Comparison of ENCODE assay signal across 8 mouse cellular contexts in genomic region chr16:4640267-4641005, GRCm38 (mm10). TPM values are rescaled to one million over a fixed set of nuclear protein-coding genes. Genes with fewer than 3 reads are reported as not detected.
A peak's percentile ranks its signal among the peaks of the same experiment; 100 is the strongest.
DNase-seq lines count a peak whose midpoint lies in the region; ATAC-seq lines count a peak whose summit lies in the region.

No protein-coding gene starts in this region.

- H3K4me2 ChIP-seq in heart, embryonic 16.5 days (ENCODE audit: low read depth, low read length), result peak overlapping the region; percentile 94

- ATAC-seq in heart, embryonic 16.5 days (replicated peaks; ENCODE audit: extremely low read depth, insufficient read depth, low FRiP score), result no peak
- ATAC-seq in megakaryocyte-erythroid progenitor cell, adult 5-6 weeks (replicated peaks; ENCODE audit: low FRiP score, low TSS enrichment, poor library complexity, severe bottlenecking), result peak; percentile 16; the same call in 1 of the 2 replicates
- ATAC-seq in frontal cortex, adult (ENCODE audit: low TSS enrichment), result no peak

- peak overlapping the region; percentile 86 for H3K4me3 ChIP-seq in heart, embryonic 16.5 days (ENCODE audit: low read length)

- peaks cover 64% of the 10 kb centered on the region for H3K4me1 ChIP-seq in heart, embryonic 16.5 days (ENCODE audit: control insufficient read depth, insufficient read depth, low read length)

- peak; percentile 73 for DNase-seq in A20 (ENCODE audit: low read depth, low spot score)
- DNase-seq in brain, adult 2 months (ENCODE audit: low read depth, low spot score), result peak; percentile 45
- peak; percentile 47 for DNase-seq in large intestine, adult 2 months (ENCODE audit: low read depth, low spot score)
- no peak for DNase-seq in cerebellum, adult 18-20 months
- no peak for DNase-seq in layer of hippocampus, postnatal 25 days (ENCODE audit: extremely low spot score in 1 of 2, low spot score in 1 of 2)

- no peaks in the 10 kb centered on the region for H3K9me3 ChIP-seq in heart, embryonic 16.5 days (replicated peaks; ENCODE audit: control insufficient read depth, low read length)

- 6% methylated on average over 17 of the region's 17 CpGs for whole genome bisulfite sequencing in heart, embryonic 16.5 days
- WGBS in large intestine, adult 2 months, result 3% methylated on average over 17 of the region's 17 CpGs

- H3K36me3 ChIP-seq in heart, embryonic 16.5 days (ENCODE audit: control insufficient read depth, insufficient read depth), result no peaks in the 10 kb centered on the region

- peak overlapping the region; percentile 91 for H3K9ac ChIP-seq in heart, embryonic 16.5 days (ENCODE audit: low read length)

- peak overlapping the region; percentile 94 for H3K27ac ChIP-seq in heart, embryonic 16.5 days (ENCODE audit: low read length)

- H3K27me3 ChIP-seq in heart, embryonic 16.5 days (ENCODE audit: control insufficient read depth, insufficient read depth, low read length), result no peaks in the 10 kb centered on the region

RNA-seq across cellular contexts. Expression of gene Dnaja3, which starts 0.6 kb away (rescaled TPM):
- 87.5 and 88.7 TPM in 2 replicates for polyA plus RNA-seq in heart, embryonic 16.5 days (2015; fragmentation: Nextera tagmentation; extraction: Ambion mirVana)
- polyA plus RNA-seq in large intestine, adult 2 months (2012; rRNA removed), result 31.3 and 35.5 TPM in 2 replicates
- total RNA-seq in megakaryocyte-erythroid progenitor cell, adult 5-6 weeks (2014; fragmentation: Nextera tagmentation), result 56.5 and 81.2 TPM in 2 replicates
- 71.0 and 106 TPM in 2 replicates for total RNA-seq in megakaryocyte-erythroid progenitor cell, adult 5-6 weeks (2017)
- 10 to 100 TPM; 62.5 to 71.8 TPM for total RNA-seq in layer of hippocampus, postnatal 25 days (2021)

RNA-seq across cellular contexts. Expression of gene Vasn, which starts 0.7 kb away (rescaled TPM):
- polyA plus RNA-seq in heart, embryonic 16.5 days (2015; fragmentation: Nextera tagmentation; extraction: Ambion mirVana), result 15.7 and 17.2 TPM in 2 replicates
- 5.3 and 5.5 TPM in 2 replicates for polyA plus RNA-seq in large intestine, adult 2 months (2012; rRNA removed)
- not detected in 2 replicates for total RNA-seq in megakaryocyte-erythroid progenitor cell, adult 5-6 weeks (2014; fragmentation: Nextera tagmentation)
- 0.38 and 0.65 TPM in 2 replicates for total RNA-seq in megakaryocyte-erythroid progenitor cell, adult 5-6 weeks (2017)
- 1 to 10 TPM; 6.0 TPM for total RNA-seq in layer of hippocampus, postnatal 25 days (2021)

RNA-seq across cellular contexts. Expression of gene Pam16, which starts 15.6 kb away (rescaled TPM):
- 91.2 and 122 TPM in 2 replicates for polyA plus RNA-seq in heart, embryonic 16.5 days (2015; fragmentation: Nextera tagmentation; extraction: Ambion mirVana)
- 12.2 and 16.5 TPM in 2 replicates for polyA plus RNA-seq in large intestine, adult 2 months (2012; rRNA removed)
- total RNA-seq in megakaryocyte-erythroid progenitor cell, adult 5-6 weeks (2014; fragmentation: Nextera tagmentation), result 76.0 and 100 TPM in 2 replicates
- total RNA-seq in megakaryocyte-erythroid progenitor cell, adult 5-6 weeks (2017), result 18.2 and 24.0 TPM in 2 replicates
- 10 to 100 TPM; 76.3 to 82.6 TPM for total RNA-seq in layer of hippocampus, postnatal 25 days (2021)

RNA-seq across cellular contexts. Expression of gene Coro7, which starts 39.1 kb away (rescaled TPM):
- 13.7 TPM in 2 replicates for polyA plus RNA-seq in heart, embryonic 16.5 days (2015; fragmentation: Nextera tagmentation; extraction: Ambion mirVana)
- 42.9 and 73.6 TPM in 2 replicates for polyA plus RNA-seq in large intestine, adult 2 months (2012; rRNA removed)
- 48.2 and 78.5 TPM in 2 replicates for total RNA-seq in megakaryocyte-erythroid progenitor cell, adult 5-6 weeks (2014; fragmentation: Nextera tagmentation)
- 10.4 and 15.7 TPM in 2 replicates for total RNA-seq in megakaryocyte-erythroid progenitor cell, adult 5-6 weeks (2017)
- total RNA-seq in layer of hippocampus, postnatal 25 days (2021), result 10 to 100 TPM; 78.6 to 96.5 TPM

RNA-seq across cellular contexts. Expression of gene Glis2, which starts 45.9 kb away (rescaled TPM):
- polyA plus RNA-seq in heart, embryonic 16.5 days (2015; fragmentation: Nextera tagmentation; extraction: Ambion mirVana), result 12.3 and 14.2 TPM in 2 replicates
- 8.1 TPM in 2 replicates for polyA plus RNA-seq in large intestine, adult 2 months (2012; rRNA removed)
- total RNA-seq in megakaryocyte-erythroid progenitor cell, adult 5-6 weeks (2014; fragmentation: Nextera tagmentation), result 2.0 TPM in 1 of 2 replicates, not detected in the other
- 0.33 TPM in 1 of 2 replicates, not detected in the other for total RNA-seq in megakaryocyte-erythroid progenitor cell, adult 5-6 weeks (2017)
- total RNA-seq in layer of hippocampus, postnatal 25 days (2021), result 10 to 100 TPM; 15.4 to 16.2 TPM

Comparison
In these comparisons a context has a peak if more than half of its experiments do, and no peak if none do; other contexts are left out.
1. DNase-seq: peak in A20 (single experiment), brain, adult 2 months (single experiment) and large intestine, adult 2 months (single experiment); none in cerebellum, adult 18-20 months (0 of 2) and layer of hippocampus, postnatal 25 days (0 of 2).
2. RNA of gene Vasn, which starts 0.7 kb away (total RNA-seq): 6.0 TPM in layer of hippocampus, postnatal 25 days; 0.38 to 0.65 TPM in megakaryocyte-erythroid progenitor cell, adult 5-6 weeks; every median in the first group is over 4 times any median in the second.